8 mouse cellular contexts compared by ENCODE assay signal in genomic region chr15:101315832-101316231, GRCm38 (mm10). TPM values are rescaled to one million over a fixed set of nuclear protein-coding genes. Genes with fewer than 3 reads are reported as not detected.
DNase-seq lines count a peak whose midpoint lies in the region; ATAC-seq and TF ChIP-seq lines count a peak whose summit lies in the region.

No protein-coding gene starts in this region.

- no peaks in the 10 kb centered on the region for H3K4me1 ChIP-seq in cortical plate, adult 2 months (ENCODE audit: control insufficient read depth, insufficient read depth, low read length)

- ATAC-seq in megakaryocyte, adult 5-6 weeks (ENCODE audit: poor library complexity, severe bottlenecking), result peak; percentile 83

- no peak for TF ChIP-seq POLR2A in cortical plate, adult 2 months (IDR thresholded peaks at IDR 0.05; ENCODE audit: extremely low read depth, insufficient read depth, low read length)

- H3K27ac ChIP-seq in cortical plate, adult 2 months (ENCODE audit: insufficient read depth, low read length), result no peak overlapping the region

- TF ChIP-seq CTCF in cortical plate, adult 2 months (IDR thresholded peaks at IDR 0.05; ENCODE audit: extremely low read depth, insufficient read depth, low read length), result peak; percentile 96

- H3K4me3 ChIP-seq in cortical plate, adult 2 months (ENCODE audit: insufficient read depth, low read length), result peak overlapping the region; percentile 37

- DNase-seq in adipocyte (ENCODE audit: low spot score), result peak; percentile 91
- peak; percentile 86 for DNase-seq in gastrocnemius, postnatal 10 days
- peak; percentile 91 for DNase-seq in induced T-regulatory cell, adult 2 months (ENCODE audit: low read depth)
- DNase-seq in left cerebral cortex, adult 8-10 months (ENCODE audit: low spot score in 2 of 2), result peak; percentile 80 to 92
- DNase-seq in right cerebral cortex, adult 18-20 months, result peak; percentile 93
- DNase-seq in urinary bladder, adult 2 months (ENCODE audit: low spot score), result peak; percentile 66

RNA-seq across cellular contexts. Expression of gene 6030408B16Rik, which starts 22.8 kb away (rescaled TPM):
- polyA plus RNA-seq in cortical plate, adult 2 months (2012; rRNA removed), result 0.13 and 0.23 TPM in 2 replicates
- under 1 TPM; 0.54 to 0.77 TPM for total RNA-seq in gastrocnemius, postnatal 10 days (2021)
- under 1 TPM in 3 of 4 experiments, not detected in 1; 0.18 to 0.91 (median 0.84) TPM for total RNA-seq in left cerebral cortex, adult 8-10 months (2022)
- not detected in 2 replicates for total RNA-seq in megakaryocyte, adult 5-6 weeks (2015)
- not detected in 2 replicates for total RNA-seq in megakaryocyte, adult 5-6 weeks (2017)
- 2.2 and 3.5 TPM in 2 replicates for polyA plus RNA-seq in urinary bladder, adult 2 months (2012; rRNA removed)

RNA-seq across cellular contexts. Expression of gene Atg101, which starts 31.8 kb away (rescaled TPM):
- polyA plus RNA-seq in cortical plate, adult 2 months (2012; rRNA removed), result 55.3 and 56.0 TPM in 2 replicates
- total RNA-seq in gastrocnemius, postnatal 10 days (2021), result 10 to 100 TPM; 24.4 to 27.2 TPM
- total RNA-seq in left cerebral cortex, adult 8-10 months (2022), result 10 to 100 TPM; 35.9 to 39.3 (median 37.6) TPM
- total RNA-seq in megakaryocyte, adult 5-6 weeks (2015), result 8.2 and 12.1 TPM in 2 replicates
- 53.3 and 58.0 TPM in 2 replicates for total RNA-seq in megakaryocyte, adult 5-6 weeks (2017)
- 40.5 and 54.0 TPM in 2 replicates for polyA plus RNA-seq in urinary bladder, adult 2 months (2012; rRNA removed)

RNA-seq across cellular contexts. Expression of gene Krt80, which starts 54.1 kb away (rescaled TPM):
- 5.7 and 6.2 TPM in 2 replicates for polyA plus RNA-seq in cortical plate, adult 2 months (2012; rRNA removed)
- 1 to 10 TPM in 1 of 2 experiments, under 1 TPM in 1; 0.66 to 1.4 TPM for total RNA-seq in gastrocnemius, postnatal 10 days (2021)
- total RNA-seq in left cerebral cortex, adult 8-10 months (2022), result 1 to 10 TPM; 3.4 to 5.1 (median 4.2) TPM
- total RNA-seq in megakaryocyte, adult 5-6 weeks (2015), result 44.3 and 45.8 TPM in 2 replicates
- 31.7 and 37.8 TPM in 2 replicates for total RNA-seq in megakaryocyte, adult 5-6 weeks (2017)
- polyA plus RNA-seq in urinary bladder, adult 2 months (2012; rRNA removed), result 4.8 and 6.2 TPM in 2 replicates

Comparison
In these comparisons a context has a peak if more than half of its experiments do, and no peak if none do; other contexts are left out.
1. RNA of gene Krt80, which starts 54.1 kb away (total RNA-seq): 31.7 to 45.8 TPM in megakaryocyte, adult 5-6 weeks; 3.4 to 5.1 TPM in left cerebral cortex, adult 8-10 months and 0.66 to 1.4 TPM in gastrocnemius, postnatal 10 days; every median in the first group is over 4 times any median in the second.
2. Peak in every context shown above with its lines, with median percentiles within 50 percentile points of each other: DNase-seq.